Mouse (Mus musculus) kidney, adult 8-10 months (tissue): ENCODE results near the gene Nkx6-2.

ENCODE experiments used
- DNase-seq, 2 experiments: peaks; one replicate each; pipeline ENCODE4 v3.0.0; 2022

The Nkx6-2 gene

GRCm38 (mm10) chr7:139566533-139566932 lies 16.1 kb downstream of the Nkx6-2 start:
- DNase-seq: no peak

- DNase-seq: no peak
Measured at GRCm38 (mm10) chr7:139565998-139566397, 16.6 kb downstream of the Nkx6-2 start.

DNA sequence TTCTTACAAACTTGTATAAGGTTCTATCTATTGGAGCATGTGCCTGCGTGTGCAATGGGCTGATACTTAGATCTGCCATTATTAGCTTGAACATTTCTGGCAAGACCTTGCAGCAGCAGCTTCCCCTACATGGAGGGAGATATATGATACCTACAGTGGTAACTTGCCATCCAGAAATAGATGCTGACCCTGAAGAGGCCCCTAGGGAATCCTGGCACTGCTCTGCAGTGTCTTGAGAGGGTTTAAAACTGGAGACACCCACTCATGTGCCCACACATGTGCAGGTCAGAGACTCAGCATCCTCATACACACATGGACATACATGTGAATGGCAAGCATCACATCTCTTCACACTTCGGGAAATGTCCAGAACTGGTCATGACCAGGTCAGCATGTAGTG lies 18.4 kb downstream of the Nkx6-2 start:
- no peak for DNase-seq

DNA sequence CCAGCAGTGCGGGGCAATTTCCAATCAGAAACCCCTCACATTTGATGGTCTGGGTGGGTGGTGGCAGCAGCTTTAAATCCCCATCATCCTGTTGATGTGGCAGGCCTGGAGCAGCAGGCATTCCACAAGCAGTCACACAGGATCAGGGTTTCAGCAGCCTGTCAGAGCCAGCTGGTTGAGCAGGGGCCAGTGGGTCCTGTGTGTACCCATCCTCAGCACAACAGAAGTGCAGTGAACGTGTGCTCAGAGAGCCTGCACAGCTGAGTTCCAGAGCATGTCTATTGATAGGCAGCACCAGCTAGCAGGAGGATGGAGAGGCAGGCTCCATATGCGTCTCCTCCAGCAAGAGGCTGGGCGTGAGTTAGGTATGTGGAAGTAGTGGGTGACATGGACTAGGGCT lies 19.2 kb downstream of the Nkx6-2 start:
- no peak for DNase-seq

DNA sequence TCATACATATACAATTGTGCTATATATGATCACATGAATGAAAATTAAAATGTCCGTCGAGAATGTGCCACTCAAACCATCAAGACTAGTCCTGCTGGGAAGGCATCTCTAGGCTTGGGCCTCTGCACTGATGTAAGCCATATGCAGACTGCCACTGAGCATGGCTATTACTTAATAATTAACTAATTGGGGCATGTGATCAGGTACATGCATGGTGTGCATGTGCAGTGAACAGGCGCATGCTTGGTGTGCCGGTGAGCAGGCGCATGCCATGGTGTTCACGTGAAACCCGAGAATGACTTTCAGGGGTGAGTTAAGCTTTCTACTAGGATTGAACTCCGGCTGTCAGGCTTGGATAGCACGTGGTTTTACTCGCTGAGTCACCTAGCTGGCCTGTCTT lies 22.9 kb downstream of the Nkx6-2 start:
- peak; percentile 27 to 36 for DNase-seq

GRCm38 (mm10) chr7:139556746-139557526 lies 25.7 kb downstream of the Nkx6-2 start:
- no peak for DNase-seq

DNA sequence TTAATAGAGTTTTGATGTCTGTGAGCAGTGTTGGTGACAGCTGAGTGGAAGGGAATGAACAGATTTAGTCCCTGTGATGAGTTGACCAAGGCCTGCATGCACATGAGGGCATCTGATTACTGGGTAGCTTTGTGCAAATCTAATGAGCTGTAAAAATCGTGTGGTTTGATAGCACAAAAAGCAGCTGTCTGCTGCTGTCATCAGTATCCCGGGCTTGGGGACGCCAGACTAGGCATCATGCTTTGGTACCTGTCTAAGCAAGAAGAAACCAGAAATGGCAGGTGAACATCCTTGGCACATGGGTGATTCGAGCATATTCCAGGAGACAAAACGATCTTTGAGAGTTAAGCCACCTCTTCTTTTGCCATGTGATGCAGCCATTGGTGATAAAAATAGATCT lies 26.3 kb downstream of the Nkx6-2 start:
- DNase-seq: no peak

- no peak for DNase-seq
Measured at GRCm38 (mm10) chr7:139551519-139551918, 31.1 kb downstream of the Nkx6-2 start.

GRCm38 (mm10) chr7:139550086-139550783 lies 32.4 kb downstream of the Nkx6-2 start:
- DNase-seq: no peak

- peak; percentile 76 to 82 for DNase-seq
Measured at GRCm38 (mm10) chr7:139547325-139547724, 35.3 kb downstream of the Nkx6-2 start.

- DNase-seq: no peak
Measured at GRCm38 (mm10) chr7:139544706-139545625, 37.6 kb downstream of the Nkx6-2 start.

DNA sequence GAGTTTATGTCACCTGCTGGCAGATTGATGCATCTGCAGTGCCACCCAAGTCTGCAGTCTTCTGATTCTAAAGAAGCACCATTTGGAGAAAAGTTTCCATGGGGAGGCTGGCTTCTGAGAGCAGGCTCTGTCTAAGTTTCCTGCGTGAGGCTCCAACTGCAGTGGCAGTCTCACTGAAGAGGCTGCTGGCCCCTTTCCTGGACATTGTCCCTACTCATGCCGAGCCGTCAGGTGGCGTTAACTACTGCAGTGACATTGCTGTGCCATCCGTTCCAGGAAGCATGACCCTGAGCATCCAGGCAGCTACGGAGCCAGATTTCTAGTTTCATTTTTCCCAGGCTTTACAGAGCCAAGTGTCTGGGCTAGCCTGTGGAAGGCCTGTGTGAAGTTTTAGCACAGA lies 41.2 kb downstream of the Nkx6-2 start:
- DNase-seq: no peak

DNA sequence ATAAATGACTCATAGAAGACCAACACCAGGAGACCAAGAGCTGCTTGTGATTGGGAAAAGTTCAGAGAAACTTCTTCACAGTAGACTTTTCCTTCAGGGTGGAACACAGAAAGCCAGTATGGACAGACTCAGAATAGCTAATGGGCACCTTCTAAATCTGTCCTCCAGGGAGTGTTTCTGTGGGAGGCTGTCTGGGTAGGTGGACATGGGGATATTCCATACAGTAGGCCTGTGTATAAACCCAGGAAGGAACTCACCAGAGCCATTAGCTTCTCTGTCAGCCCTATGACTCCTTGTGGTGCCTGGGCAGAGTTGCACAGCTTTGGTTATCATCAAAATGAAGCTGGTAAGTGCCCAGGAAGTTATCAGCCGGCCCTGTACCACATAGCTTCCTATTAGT lies 42.0 kb downstream of the Nkx6-2 start:
- DNase-seq: no peak

- DNase-seq: peak in 1 of 2 experiments; percentile 28
Measured at GRCm38 (mm10) chr7:139538541-139538940, 44.1 kb downstream of the Nkx6-2 start.

GRCm38 (mm10) chr7:139537831-139538230 lies 44.8 kb downstream of the Nkx6-2 start:
- no peak for DNase-seq

DNA sequence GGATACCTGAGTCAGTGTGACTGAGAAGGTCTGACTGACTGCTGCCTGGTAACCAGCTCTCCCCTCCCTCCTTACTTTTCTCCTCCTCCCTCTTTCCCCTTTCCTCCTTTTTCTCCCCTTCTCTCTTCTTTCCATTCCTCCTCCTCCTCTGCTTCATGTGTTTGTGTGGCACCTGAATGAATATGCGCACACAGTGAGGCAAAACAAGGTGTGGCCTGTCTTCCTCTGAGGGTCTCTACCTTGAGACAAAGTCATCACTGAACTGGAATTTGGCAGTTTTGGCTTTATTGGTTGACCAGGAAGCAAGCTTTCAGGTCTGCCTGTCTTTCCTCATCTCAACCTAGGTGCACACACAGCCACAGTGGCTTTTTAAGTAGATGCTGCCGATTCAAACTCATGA lies 45.8 kb downstream of the Nkx6-2 start:
- DNase-seq: no peak

GRCm38 (mm10) chr7:139536331-139536730 lies 46.3 kb downstream of the Nkx6-2 start:
- DNase-seq: no peak

- DNase-seq: peak; percentile 36 to 53
Measured at GRCm38 (mm10) chr7:139531428-139531801, 51.2 kb downstream of the Nkx6-2 start.

DNA sequence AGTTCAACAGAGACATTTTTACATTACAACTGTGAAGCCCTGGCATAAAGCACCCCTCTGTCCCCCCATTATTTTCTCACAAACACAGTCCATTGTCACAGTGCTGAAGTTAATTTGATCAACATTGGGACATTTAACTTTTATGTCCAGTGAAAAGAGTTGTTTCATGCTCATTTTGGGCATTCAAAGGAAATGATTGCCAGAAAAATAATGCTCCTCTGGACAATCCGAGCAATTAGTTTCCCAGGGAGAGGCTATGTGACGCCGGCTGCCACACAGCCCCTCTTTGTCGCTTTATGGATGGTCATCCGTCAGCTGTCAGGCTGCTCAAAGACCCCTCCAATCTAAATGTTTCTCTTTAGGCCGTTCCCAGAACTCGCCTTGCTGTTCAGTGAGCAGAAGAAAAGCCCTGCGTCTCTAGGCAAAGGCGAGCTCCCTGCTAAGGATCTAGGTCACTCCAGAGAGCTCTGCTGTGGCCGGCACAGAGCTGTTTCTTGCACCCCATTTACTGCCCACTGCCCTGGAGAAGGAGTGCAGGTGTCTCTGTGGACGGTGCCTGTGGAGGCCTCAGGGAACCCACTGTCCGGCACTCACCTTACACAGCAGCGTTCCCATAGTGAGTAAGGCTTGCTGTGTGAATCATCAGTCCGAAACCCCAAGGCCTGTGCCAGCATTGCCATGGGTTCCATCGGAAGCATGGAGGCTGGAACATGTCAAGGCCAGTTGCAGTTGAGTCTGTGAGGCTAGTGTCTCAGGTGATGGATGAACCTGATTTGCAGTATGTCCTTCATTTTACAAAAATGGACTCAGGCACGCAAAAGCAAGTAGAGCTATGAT lies 51.8 kb downstream of the Nkx6-2 start:
- DNase-seq: no peak
